Mouse (Mus musculus) adrenal gland, postnatal 4 days (tissue): Measurements from ENCODE around the gene Cdc27. TPM values are rescaled to one million over a fixed set of nuclear protein-coding genes. Genes with fewer than 3 reads are reported as not detected.
"Not testable (repeated sequence)": the region's sequence is repeated elsewhere in the genome, so short reads cannot be mapped to it uniquely, and the experiment has no call there.

Experiments used
- DNase-seq, 2 experiments: peaks; one replicate each; pipeline ENCODE4 v3.0.0; 2021 to 2022; ENCODE audit warnings: low spot score in 2 of 2, mixed read lengths in 2 of 2
- total RNA-seq, 2 experiments: library from RNA; stranded (reverse); gene quantifications; 2 replicates each; pipeline ENCODE4 v1.2.3; 2021

Gene Cdc27
- total RNA-seq, 2 experiments from 2014 or later = 62.1 to 64.1 TPM

DNA sequence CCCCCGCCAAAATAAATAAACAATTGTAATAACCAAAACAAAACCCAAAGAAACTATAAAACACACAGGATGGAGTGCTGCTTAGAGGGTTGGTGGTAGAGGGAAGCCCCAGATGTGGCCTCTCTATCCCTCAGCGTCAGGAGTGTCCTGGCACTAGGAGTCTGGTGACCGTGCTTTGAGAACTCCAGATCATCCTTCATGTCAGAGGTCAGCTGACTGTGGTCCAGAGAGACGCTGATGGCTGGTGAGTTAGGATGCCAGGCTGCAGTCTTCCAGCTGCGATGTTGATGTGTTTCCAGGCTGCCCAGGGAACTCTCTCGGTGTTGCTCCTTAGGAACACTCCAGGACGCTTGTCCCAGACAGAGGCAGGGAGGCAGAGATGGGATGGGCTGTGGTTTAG, 21.7 kb upstream of the Cdc27 start:
- DNase-seq = no peak

DNA sequence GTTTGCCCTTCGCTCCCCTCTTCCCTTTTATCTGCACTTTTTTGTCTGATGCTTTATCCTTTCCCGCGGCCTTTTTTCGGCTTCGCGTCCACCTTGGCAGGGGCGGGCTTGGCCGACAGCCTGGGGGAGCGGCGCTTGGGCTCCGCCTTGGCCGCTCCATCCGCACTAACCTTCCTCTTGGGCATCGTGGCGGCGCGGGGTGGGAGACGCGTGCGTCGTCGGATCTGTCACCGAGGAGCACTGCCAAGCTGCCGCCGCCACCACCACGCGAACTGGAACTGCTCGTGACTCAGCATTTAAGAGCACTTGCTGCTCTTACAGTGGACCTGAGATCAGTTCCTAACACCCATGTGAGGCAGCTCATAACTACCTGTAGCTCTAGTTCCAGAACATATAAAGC, 21.0 kb upstream of the Cdc27 start:
- DNase-seq = peak in 1 of 2 experiments; percentile 13

GRCm38 (mm10) chr11:104570515-104570914, 20.1 kb upstream of the Cdc27 start:
- DNase-seq = not testable (repeated sequence)

GRCm38 (mm10) chr11:104568326-104568725, 17.9 kb upstream of the Cdc27 start:
- no peak for DNase-seq

- DNase-seq = no peak
Measured at GRCm38 (mm10) chr11:104567736-104568135, 17.3 kb upstream of the Cdc27 start.

GRCm38 (mm10) chr11:104566796-104567195, 16.4 kb upstream of the Cdc27 start:
- no peak for DNase-seq

GRCm38 (mm10) chr11:104566097-104566496, 15.7 kb upstream of the Cdc27 start:
- DNase-seq = no peak

GRCm38 (mm10) chr11:104565172-104565571, 14.8 kb upstream of the Cdc27 start:
- no peak for DNase-seq

DNA sequence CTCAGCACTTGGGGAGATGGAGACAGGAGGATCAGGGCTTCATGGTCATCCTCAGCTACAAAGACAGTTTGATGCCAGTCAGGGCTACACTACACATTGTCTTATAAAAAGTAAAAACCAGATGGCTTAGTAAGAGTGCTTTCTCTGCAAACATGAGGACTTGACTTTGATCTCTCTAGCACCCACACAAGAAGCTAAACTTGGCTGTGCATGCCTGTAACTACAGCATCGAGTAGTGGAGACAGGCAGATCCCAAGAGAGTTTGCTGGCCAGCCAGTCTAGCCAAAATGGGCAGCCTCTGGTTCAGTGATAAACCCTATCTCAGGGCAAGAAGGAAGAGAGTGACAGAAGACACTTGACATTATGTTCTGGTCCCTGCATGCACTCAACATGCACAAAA, 13.1 kb upstream of the Cdc27 start:
- DNase-seq = no peak

DNA sequence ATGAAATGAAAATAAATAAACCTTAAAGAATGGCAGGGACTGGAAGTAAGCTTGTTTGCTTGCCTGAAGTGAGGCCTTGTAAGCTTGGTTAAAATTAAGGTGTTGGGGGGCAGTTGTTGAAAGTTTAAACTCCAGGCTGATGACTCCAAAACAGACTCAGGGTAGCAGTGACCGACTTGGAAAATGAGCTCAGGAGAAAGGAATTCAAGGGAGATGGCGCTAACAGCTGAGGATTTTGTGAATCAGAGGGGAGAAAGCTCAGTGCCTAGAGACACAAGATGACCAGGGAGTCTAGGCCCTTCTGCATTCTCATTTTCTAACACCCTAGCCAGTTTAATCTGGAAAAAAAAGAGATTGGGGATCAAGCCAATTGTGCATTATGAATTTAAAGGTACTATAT, 10.6 kb upstream of the Cdc27 start:
- no peak for DNase-seq

DNA sequence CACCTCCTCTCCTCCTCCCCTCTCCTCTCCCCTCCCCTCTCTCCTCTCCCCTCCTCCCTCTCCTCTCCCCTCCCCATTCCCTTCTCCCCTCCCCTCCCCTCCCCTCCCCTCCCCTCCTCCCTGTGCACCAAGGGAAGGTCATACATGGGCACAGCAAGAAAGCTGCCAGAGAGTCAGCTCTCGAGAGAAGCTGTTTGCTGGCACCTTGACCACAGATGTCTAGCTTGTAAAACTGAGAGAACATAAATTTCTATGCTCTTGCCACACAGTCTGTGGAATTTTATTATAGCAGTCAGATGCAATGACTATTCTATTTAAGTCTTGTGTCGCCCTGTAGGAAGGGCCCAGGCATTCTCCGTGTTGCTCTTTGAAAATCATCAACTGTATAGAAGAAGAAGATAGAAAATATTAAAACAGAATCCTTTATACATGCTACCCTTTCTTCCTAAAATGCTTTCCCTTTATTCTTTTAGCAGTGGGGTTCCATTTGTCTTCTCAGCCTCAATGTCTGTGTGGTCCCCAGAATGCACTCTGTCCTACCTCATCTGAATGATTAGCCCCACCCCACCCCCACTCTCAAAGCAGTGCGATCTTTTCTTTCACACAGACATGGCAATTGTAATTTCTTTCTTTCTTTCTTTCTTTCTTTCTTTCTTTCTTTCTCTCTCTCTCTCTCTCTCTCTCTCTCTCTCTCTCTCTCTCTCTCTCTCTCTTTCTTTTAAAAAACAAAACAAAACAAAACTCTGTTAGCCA, 8.4 kb upstream of the Cdc27 start:
- DNase-seq = no peak

GRCm38 (mm10) chr11:104558065-104558464, 7.6 kb upstream of the Cdc27 start:
- no peak for DNase-seq

DNA sequence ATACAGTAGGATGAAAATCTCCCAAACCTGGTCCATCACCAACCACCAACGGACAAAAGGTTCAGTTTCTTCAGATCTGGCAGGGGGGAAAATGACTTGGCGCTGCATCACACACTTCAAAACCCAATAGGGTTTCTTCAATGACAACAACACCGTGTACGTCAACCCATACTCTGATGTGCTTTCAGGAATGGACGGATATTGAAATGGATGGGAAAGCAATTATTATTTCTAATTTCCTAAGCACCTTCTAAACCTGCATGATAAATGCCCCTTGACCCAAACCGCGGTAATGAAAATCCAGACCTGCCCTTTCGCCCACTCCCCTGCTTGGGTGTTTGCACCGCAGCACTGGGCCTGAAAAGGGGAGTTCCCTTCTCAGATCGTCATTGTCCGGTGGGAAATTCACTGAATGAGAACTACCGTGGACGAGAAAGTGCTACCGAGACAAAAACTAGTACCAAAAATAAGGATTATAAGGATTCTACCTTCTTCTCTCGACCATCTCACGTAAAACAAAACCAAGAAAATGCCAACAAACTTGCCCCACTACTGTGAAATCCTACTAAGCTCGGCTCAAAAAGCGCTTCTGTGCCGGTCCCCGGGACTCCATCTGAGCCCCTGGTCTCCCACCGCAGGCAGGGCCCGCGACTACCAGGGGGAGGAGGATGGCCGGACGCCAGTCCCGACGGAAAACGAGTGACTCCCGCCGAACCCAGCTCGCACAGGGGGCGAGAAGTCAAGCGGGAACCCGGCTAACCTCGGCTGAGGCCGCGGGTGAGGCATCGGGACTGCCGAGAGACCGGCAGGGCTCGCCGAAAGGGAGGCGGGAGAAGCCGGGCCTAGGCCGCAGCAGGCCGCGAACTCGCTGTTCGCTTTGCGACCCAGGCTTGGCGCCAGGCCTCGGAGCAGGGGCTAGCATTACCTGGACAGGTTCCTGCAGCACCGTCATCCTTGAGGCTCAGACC, 698 bp downstream of the Cdc27 start:
- peak; percentile 56 to 68 for DNase-seq

DNA sequence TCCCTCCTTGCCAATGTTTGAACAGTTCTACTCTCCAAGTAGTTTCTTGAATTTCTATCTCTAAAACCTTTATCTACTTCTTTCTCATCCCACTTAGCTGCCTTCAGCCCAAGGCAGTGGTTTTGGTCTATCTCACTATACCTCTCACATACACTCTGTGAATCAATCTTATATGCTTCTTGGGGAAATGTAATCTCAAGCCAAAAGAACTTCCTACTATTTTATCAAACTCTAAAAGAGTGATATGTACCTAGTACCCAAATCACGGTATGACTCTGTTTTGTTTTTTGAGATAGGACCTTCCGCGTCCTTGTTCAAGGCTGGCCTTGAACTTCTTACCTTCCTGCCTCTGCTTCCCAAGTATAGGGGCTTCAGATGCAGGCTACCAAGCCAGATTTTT, 2.9 kb downstream of the Cdc27 start:
- no peak for DNase-seq

GRCm38 (mm10) chr11:104544507-104544906, 5.9 kb downstream of the Cdc27 start:
- DNase-seq = no peak

DNA sequence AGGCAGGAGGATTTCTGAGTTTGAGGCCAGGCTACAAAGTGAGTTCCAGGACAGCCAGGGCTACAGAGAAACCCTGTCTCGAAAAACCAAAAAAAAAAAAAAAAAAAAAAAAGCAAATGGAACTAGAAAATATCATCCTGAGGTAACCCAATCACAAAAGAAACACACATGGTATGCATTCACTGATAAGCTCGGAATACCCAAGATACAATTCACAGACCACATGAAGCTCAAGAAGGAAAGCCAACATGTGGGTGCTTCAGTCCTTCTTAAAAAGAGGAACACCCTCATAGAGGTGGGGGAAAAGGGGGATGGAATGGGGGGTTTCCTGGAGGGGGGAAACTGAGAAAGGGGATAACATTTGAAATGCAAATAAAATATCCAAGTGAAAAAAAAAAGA, 7.1 kb downstream of the Cdc27 start:
- DNase-seq = not testable (repeated sequence)

- DNase-seq = no peak
Measured at GRCm38 (mm10) chr11:104539811-104540210, 10.6 kb downstream of the Cdc27 start.

- DNase-seq = no peak
Measured at GRCm38 (mm10) chr11:104537945-104538555, 12.4 kb downstream of the Cdc27 start.

- DNase-seq = no peak
Measured at GRCm38 (mm10) chr11:104536843-104537242, 13.6 kb downstream of the Cdc27 start.

DNA sequence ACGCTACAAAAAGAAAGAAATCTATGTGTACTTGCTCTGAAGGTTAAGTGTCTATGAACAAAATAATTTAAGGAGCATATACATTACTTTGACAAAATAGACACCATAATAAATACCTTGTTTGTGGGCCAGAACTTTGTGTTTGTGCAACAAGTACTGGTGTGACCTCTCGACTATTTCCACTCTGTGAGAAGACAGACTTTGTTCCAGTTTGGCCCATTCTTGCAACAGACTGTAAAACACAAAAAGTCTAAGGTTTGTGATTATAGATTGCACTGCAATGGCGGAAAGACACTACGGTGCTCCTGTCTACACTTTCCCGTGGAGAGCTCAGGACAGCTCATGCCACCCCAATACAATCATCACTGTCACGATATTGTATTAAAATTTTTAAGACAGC, 24.5 kb downstream of the Cdc27 start:
- DNase-seq = no peak

DNA sequence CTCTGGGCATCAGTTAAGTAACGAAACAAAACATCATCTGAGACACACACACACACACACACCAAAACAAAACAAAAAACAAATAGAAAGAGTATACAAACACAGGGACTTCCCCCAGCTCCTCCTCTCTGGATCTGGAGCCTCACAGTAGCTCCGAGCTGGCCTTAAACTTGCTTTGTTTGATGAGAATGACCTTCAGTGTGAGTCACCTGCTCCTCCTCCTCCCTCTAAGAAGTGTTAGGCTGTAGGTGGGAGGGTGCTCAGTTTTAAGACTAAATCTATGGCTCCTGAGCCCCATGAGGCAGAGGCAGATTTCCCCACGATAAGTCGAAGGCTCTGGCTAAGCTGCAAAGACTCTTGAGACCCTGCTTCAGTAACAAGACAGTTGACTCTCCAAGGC, 38.0 kb downstream of the Cdc27 start:
- no peak for DNase-seq

DNA sequence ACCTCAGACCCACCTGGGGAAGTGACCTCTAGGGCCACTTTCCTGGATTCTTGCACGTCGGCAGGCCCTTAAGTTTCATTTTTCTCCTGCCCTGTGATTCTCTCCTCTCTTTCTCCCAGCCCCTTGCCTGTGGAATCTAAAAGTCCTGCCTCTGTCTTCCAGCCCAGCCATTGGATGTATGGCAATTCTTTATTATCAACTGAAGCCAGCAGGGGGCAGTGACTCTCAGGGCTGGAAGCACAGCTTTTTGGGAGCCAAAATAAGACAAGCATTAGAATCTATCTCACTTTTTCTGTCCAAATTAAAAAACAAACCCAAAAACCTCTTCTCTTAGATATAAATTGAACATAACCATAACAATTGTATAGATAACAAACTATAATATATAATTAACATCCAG, 39.8 kb downstream of the Cdc27 start:
- DNase-seq = no peak
